Mouse (Mus musculus): ENCODE results near the gene Lyzl4.
A peak's percentile ranks its signal among the peaks of the same experiment; 100 is the strongest.

The Lyzl4 gene

GRCm38 (mm10) chr9:121642001-121642400 lies at the start of gene Lyzl4:
Gene Lyzl4, minus strand, starts transcription at chr9:121642096.
- DNase-seq (ENCODE audit: low read depth in 2 of 2, low spot score in 2 of 2): peak; percentile 69 to 73

DNA sequence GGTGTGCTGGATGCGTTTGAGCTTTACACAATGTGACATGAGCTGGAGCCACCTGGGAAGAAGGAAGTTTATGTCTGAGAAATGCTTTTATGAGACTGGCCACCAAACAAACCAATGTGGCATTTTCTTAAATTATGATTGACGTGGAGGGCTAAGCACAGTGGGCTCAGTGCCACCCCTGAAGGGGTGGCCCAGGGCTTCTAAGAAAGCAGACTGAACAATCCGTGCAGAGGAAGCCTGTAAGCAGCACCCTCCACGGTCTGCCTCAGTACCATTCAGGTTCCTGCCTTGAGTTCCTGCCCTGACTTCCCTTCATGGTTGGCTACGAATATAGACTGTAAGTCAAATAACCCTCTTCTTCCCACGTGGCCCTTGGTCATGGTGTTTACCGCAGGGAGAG lies 48.8 kb upstream of the Lyzl4 start:
- DNase-seq (ENCODE audit: low read depth in 2 of 2, low spot score in 2 of 2): no peak

DNA sequence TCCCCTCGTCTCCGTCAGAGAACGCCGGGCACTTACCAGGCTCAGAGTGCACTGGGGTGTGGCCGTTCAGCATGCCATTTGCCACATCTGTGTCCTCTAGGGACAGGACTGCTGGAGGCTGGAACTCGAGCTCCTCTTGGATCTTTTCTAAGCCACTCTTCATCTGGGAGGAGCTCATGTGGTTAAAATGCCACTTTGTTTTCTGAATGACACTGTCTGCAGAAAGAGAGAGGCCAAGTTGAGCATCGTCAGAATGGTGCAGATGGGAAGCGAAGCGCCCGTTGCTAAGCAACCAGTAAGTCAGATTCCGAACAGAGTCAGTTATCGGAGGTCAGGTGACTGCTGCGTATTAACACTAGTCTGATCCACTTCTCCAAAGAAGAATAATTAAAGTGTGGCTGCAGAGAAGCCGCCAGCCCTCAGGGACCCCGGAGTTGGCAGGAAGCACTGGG lies 48.3 kb upstream of the Lyzl4 start:
- no peak for DNase-seq (ENCODE audit: low read depth in 2 of 2, low spot score in 2 of 2)

- no peak for DNase-seq (ENCODE audit: low read depth in 2 of 2, low spot score in 2 of 2)
These were observed 42.8 kb upstream of the Lyzl4 start for GRCm38 (mm10) chr9:121684702-121685101.

GRCm38 (mm10) chr9:121682037-121682680 lies 40.3 kb upstream of the Lyzl4 start:
- peak in 1 of 2 experiments; percentile 37 for DNase-seq (ENCODE audit: low read depth in 2 of 2, low spot score in 2 of 2)

DNA sequence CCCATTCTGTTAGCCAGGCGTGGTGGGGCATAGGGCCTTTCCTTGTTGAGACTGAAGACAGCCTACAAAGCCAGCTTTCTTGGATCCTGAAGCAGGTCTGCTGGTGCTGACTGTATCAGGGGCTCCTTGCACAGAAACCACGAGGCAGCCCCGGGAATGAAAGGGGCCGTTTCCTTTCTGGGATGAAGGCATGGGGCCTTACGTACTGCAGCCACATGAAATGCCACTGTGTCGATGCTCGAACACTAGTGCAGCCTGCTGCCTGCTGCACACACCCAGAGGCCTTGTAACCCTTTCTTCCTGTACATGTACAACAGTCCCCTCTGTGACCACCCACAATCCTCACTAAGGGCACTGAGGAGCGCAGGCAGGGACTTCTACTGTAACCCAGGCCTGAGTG lies 39.3 kb upstream of the Lyzl4 start:
- no peak for DNase-seq (ENCODE audit: low read depth in 2 of 2, low spot score in 2 of 2)

DNA sequence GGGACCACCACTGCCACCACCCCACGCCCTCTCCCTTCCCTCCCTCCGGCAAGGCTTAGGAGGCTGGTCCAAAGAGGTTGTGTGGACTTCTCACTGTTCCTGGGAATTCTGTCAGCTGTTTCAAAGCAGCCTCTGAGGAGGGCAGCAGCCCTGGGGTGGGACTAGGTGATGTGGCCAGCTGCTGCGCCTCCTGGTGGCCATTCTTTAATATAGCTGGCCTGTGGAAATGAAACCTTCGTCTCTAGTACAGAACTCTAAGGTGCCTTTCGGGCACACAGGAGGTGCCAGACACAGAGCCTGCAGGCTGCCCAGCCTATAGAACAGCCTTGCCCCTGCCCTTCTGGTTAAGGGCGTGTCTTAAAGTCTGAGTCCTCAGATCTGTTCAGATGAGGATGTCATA lies 37.7 kb upstream of the Lyzl4 start:
- DNase-seq (ENCODE audit: low read depth in 2 of 2, low spot score in 2 of 2): peak in 1 of 2 experiments; percentile 55

GRCm38 (mm10) chr9:121677476-121677875 lies 35.6 kb upstream of the Lyzl4 start:
- DNase-seq (ENCODE audit: low read depth in 2 of 2, low spot score in 2 of 2): no peak

- no peak for DNase-seq (ENCODE audit: low read depth in 2 of 2, low spot score in 2 of 2)
These were observed 35.2 kb upstream of the Lyzl4 start for GRCm38 (mm10) chr9:121677069-121677468.

DNA sequence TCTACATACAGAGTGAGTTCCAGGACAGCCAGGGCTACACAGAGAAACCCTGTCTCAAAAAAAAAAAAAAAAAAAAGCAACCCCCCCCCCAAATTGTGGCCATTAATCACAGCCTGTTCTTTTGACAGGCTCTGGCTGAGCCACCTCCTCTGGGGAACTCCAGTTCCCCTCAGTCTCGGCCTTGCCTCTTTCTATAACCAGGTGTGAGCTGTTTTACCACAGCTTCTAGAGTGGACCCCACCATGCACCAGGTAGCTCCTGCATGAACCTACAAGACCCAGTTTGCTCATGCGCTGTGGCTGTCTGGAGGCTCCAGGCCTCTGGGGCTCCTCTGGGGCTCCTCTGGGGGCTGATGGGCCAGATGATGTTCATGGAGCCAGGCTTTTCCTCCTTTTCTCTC lies 33.7 kb upstream of the Lyzl4 start:
- no peak for DNase-seq (ENCODE audit: low read depth in 2 of 2, low spot score in 2 of 2)

GRCm38 (mm10) chr9:121675011-121675410 lies 33.1 kb upstream of the Lyzl4 start:
- DNase-seq (ENCODE audit: low read depth in 2 of 2, low spot score in 2 of 2): peak; percentile 66 to 75

DNA sequence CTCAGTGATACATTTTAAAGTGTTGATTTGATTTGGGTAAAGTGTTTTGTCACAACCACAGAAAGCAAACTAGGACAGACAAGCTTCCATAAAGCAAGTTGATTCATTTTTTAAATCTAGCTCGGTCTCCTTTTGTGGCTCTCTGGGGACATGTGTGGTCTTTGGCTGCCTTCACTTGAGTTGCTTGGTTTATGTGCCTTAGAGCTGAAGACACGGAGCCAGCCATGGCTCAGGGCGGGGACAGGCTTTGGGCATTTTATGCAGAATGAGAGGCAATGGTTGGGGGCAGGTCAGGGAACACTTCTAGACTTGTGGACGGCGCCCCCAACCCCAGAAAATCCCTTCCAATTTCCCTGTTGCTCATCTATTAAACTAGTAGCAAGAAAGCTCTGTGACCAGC lies 31.8 kb upstream of the Lyzl4 start:
- DNase-seq (ENCODE audit: low read depth in 2 of 2, low spot score in 2 of 2): no peak

GRCm38 (mm10) chr9:121672311-121672710 lies 30.4 kb upstream of the Lyzl4 start:
- DNase-seq (ENCODE audit: low read depth in 2 of 2, low spot score in 2 of 2): no peak

DNA sequence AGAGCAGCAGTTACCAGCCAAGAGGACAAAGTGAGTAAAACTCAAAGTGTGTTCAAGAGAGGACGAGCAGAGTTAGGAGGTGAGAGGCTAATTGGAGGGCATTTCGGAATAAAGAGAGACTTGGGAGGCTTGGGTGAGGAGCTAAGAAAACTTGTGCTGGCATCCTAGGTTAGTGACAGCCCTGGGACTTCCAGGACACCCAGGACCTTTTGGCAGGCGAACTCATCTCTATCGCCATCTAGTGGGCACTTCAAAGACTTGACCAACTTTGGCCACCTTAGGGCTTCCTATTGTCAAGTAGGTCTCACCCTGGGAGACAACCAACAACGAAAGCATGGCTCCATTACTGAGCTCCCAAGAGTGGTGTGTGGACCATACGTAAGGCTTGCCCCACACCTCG lies 29.4 kb upstream of the Lyzl4 start:
- DNase-seq (ENCODE audit: low read depth in 2 of 2, low spot score in 2 of 2): peak in 1 of 2 experiments; percentile 43

- peak in 1 of 2 experiments; percentile 32 for DNase-seq (ENCODE audit: low read depth in 2 of 2, low spot score in 2 of 2)
These were observed 27.5 kb upstream of the Lyzl4 start for GRCm38 (mm10) chr9:121669348-121669791.

GRCm38 (mm10) chr9:121667822-121668221 lies 25.9 kb upstream of the Lyzl4 start:
- DNase-seq (ENCODE audit: low read depth in 2 of 2, low spot score in 2 of 2): no peak

GRCm38 (mm10) chr9:121666957-121667630 lies 25.2 kb upstream of the Lyzl4 start:
- no peak for DNase-seq (ENCODE audit: low read depth in 2 of 2, low spot score in 2 of 2)

DNA sequence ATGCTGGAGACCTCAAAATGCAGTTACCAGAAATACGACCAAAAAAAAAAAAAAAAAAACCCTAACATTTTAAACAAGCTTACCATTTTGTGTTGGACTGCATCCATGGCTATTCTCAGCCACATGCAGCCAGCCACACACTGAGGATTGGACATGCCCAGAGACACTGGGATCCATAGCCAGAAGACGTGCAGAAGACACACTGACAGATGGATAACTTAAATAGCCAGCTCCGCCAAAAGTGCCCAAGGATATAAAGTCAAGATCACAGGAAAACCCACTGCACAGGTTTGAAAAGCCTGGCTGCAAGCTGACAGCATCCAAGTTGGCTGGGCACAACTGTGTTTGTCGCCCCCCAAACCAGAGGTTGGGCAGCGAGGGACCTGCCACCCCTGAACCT lies 22.2 kb upstream of the Lyzl4 start:
- DNase-seq (ENCODE audit: low read depth in 2 of 2, low spot score in 2 of 2): no peak

- no peak for DNase-seq (ENCODE audit: low read depth in 2 of 2, low spot score in 2 of 2)
These were observed 21.6 kb upstream of the Lyzl4 start for GRCm38 (mm10) chr9:121663467-121663866.

- no peak for DNase-seq (ENCODE audit: low read depth in 2 of 2, low spot score in 2 of 2)
These were observed 17.9 kb upstream of the Lyzl4 start for GRCm38 (mm10) chr9:121659791-121660190.

- DNase-seq (ENCODE audit: low read depth in 2 of 2, low spot score in 2 of 2): no peak
These were observed 16.4 kb upstream of the Lyzl4 start for GRCm38 (mm10) chr9:121658248-121658647.

DNA sequence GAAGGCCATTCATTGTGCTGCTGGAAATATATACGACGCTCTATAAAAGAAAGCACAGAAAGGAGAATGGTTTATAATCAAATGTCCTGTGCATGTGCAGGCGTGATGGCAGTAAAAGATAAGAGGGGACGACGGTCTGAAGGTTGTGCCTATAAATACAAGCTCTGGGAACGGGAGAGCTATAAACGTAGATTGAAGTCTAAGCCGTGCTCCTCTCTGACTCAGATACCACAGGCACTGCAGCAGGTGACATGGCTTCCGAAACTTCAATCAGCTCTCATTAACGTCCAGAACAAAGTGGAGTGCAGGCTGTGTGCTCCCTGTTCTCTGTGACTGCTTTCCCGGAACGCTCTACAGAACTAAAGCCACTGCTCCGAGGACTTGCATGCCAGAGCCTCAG lies 15.2 kb upstream of the Lyzl4 start:
- DNase-seq (ENCODE audit: low read depth in 2 of 2, low spot score in 2 of 2): no peak

DNA sequence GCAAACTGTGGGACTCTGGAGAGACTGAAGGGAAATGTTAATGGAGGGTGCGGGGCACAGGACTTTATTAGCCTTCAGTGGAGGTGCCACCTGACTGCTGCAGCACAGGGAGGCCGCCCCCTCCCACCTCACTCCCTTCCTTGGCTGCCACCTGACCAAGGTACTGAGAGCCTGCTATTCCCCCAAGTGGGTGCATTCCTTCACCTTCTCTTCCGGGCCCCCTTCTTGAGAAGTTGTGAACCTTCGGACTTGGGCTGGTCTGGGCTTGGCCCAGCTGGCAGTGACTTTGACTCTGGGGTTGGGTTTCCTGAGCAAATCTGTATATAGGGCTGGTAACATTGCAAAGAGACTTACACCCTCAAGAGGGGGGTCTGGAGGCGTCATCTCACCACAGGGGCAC lies 14.4 kb upstream of the Lyzl4 start:
- no peak for DNase-seq (ENCODE audit: low read depth in 2 of 2, low spot score in 2 of 2)
